Mouse (Mus musculus): ENCODE measurements around the gene Rem2.

DNA sequence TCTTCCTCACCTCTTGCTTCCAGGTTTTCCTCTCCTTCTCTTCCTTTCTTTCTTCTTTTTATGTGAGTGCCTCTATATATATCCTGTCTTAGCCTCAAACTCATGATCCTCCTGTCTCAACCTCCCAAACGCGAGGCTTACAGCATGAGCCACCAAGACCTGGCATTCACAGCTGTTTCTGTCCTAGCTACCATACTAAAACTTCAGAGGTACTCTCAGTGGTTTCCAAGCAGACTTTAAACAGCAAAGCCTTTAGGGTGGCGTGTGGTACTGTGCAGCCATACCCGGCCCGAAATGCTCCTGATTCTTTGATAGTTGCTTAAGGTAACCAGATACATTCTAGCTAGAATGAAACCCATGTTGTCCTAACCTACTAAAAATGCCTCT, 52.1 kb downstream of the Rem2 start:
- TF ChIP-seq POLR2A (IDR thresholded peaks at IDR 0.05; ENCODE audit: low read depth, low read length) (no peak), CTCF (IDR thresholded peaks at IDR 0.05; ENCODE audit: extremely low read depth, insufficient read depth, insufficient read length, insufficient replicate concordance) (no peak)
